In genomic region chr10:81605666-81605973, GRCm38 (mm10) we compare ENCODE assay signal across 8 mouse cellular contexts. TPM values are rescaled to one million over a fixed set of nuclear protein-coding genes. Genes with fewer than 3 reads are reported as not detected.
DNase-seq lines count a peak whose midpoint lies in the region; ATAC-seq and TF ChIP-seq lines count a peak whose summit lies in the region.

No protein-coding gene starts in this region.

- H3K36me3 ChIP-seq in heart, embryonic 12.5 days, result peaks cover 8% of the 10 kb centered on the region
- peaks cover 6 to 27% of the 10 kb centered on the region in 2 experiments for H3K36me3 ChIP-seq in CH12.LX (replicated peaks in 1 of 2; ENCODE audit: control insufficient read depth in 1 of 2, insufficient read depth in 1 of 2, low read length in 1 of 2)
- peaks cover 9% of the 10 kb centered on the region for H3K36me3 ChIP-seq in forebrain, embryonic 12.5 days (replicated peaks)
- no peaks in the 10 kb centered on the region for H3K36me3 ChIP-seq in liver, embryonic 14.5 days (replicated peaks; ENCODE audit: control insufficient read depth, insufficient read depth, low read depth)

- H3K27me3 ChIP-seq in heart, embryonic 12.5 days (replicated peaks), result no peaks in the 10 kb centered on the region
- H3K27me3 ChIP-seq in CH12.LX (replicated peaks), result peaks cover 17% of the 10 kb centered on the region
- peaks cover 17% of the 10 kb centered on the region for H3K27me3 ChIP-seq in forebrain, embryonic 12.5 days
- H3K27me3 ChIP-seq in liver, embryonic 14.5 days (ENCODE audit: control insufficient read depth, insufficient read depth, low read length), result no peaks in the 10 kb centered on the region

- peak overlapping the region; percentile 57 for H3K4me3 ChIP-seq in heart, embryonic 12.5 days
- H3K4me3 ChIP-seq in CH12.LX (replicated peaks in 1 of 3; ENCODE audit: low read depth in 2 of 3, low read length in 2 of 3, poor library complexity in 1 of 3), result peak overlapping the region; percentile 42 to 68 (median 56)
- peak overlapping the region; percentile 51 for H3K4me3 ChIP-seq in forebrain, embryonic 12.5 days (replicated peaks)
- H3K4me3 ChIP-seq in liver, embryonic 14.5 days (ENCODE audit: insufficient read depth in 1 of 2, low read depth in 2 of 2, low read length in 2 of 2), result peak overlapping the region; percentile 59 to 77

- no peaks in the 10 kb centered on the region for H3K79me2 ChIP-seq in CH12.LX (replicated peaks; ENCODE audit: control insufficient read depth, extremely low read depth, insufficient read depth, poor library complexity, severe bottlenecking)

- TF ChIP-seq RAD21 in CH12.LX (IDR thresholded peaks at IDR 0.05; ENCODE audit: low read depth, low read length), result no peak

- H3K27ac ChIP-seq in heart, embryonic 12.5 days (ENCODE audit: poor library complexity, severe bottlenecking), result peak overlapping the region; percentile 96
- peak overlapping the region; percentile 55 for H3K27ac ChIP-seq in CH12.LX (ENCODE audit: insufficient read depth, low read depth)
- H3K27ac ChIP-seq in forebrain, embryonic 12.5 days, result peak overlapping the region; percentile 93
- peak overlapping the region; percentile 94 for H3K27ac ChIP-seq in liver, embryonic 14.5 days

- no peaks in the 10 kb centered on the region for H3K9me3 ChIP-seq in heart, embryonic 12.5 days (replicated peaks)
- no peaks in the 10 kb centered on the region for H3K9me3 ChIP-seq in CH12.LX (replicated peaks; ENCODE audit: low read length)
- H3K9me3 ChIP-seq in forebrain, embryonic 12.5 days, result no peaks in the 10 kb centered on the region
- H3K9me3 ChIP-seq in liver, embryonic 14.5 days (ENCODE audit: control insufficient read depth, low read length), result no peaks in the 10 kb centered on the region

- ATAC-seq in heart, embryonic 12.5 days (ENCODE audit: insufficient number of reproducible peaks, low FRiP score), result no peak
- ATAC-seq in forebrain, embryonic 12.5 days (ENCODE audit: low FRiP score), result 0 out of 2 replicates have a peak, but pooled peaks have one; percentile 1
- ATAC-seq in liver, embryonic 14.5 days (ENCODE audit: insufficient read depth), result peak; percentile 11; the same call in 1 of the 2 replicates
- ATAC-seq in activated CD4-positive, CD25-positive, alpha-beta regulatory T cell, adult 4 months, result no peak

- no peak for TF ChIP-seq POLR2A in CH12.LX (IDR thresholded peaks at IDR 0.05; ENCODE audit: low read depth, low read length)

- 3% methylated on average over 14 of the region's 14 CpGs for WGBS in heart, embryonic 12.5 days
- 4% methylated on average over 14 of the region's 14 CpGs for WGBS in forebrain, embryonic 12.5 days
- WGBS in liver, embryonic 14.5 days (ENCODE audit: insufficient replicate concordance), result 1% methylated on average over 14 of the region's 14 CpGs

- dilution Hi-C loops in CH12.LX (cut with MboI; ENCODE audit: extremely low pct_ligation_motif_present, extremely low pct_unique_long_range_greater_than_20kb, low sequenced_read_pairs), result no loop called here

- H3K4me1 ChIP-seq in heart, embryonic 12.5 days (replicated peaks), result peaks cover 30% of the 10 kb centered on the region
- peaks cover 16 to 32% of the 10 kb centered on the region in 2 experiments for H3K4me1 ChIP-seq in CH12.LX (ENCODE audit: control insufficient read depth in 1 of 2, insufficient read depth in 2 of 2)
- peaks cover 35% of the 10 kb centered on the region for H3K4me1 ChIP-seq in forebrain, embryonic 12.5 days
- H3K4me1 ChIP-seq in liver, embryonic 14.5 days (replicated peaks; ENCODE audit: control insufficient read depth in 2 of 2, insufficient read depth in 2 of 2, low read length in 1 of 2), result peaks cover 18 to 39% of the 10 kb centered on the region in 2 experiments

- in situ Hi-C loops in CH12.LX (cut with MboI; ENCODE audit: low pct_ligation_motif_present, low pct_unique_long_range_greater_than_20kb, low sequenced_read_pairs), result loop anchor here (10.0 kb wide), 1 partner anchor 111 kb away; the partner anchor contains the start of gene Ncln

- H3K4me2 ChIP-seq in heart, embryonic 12.5 days, result peak overlapping the region; percentile 75
- H3K4me2 ChIP-seq in CH12.LX (ENCODE audit: insufficient read depth, low read depth, poor library complexity, severe bottlenecking), result peak overlapping the region; percentile 91
- peak overlapping the region; percentile 76 for H3K4me2 ChIP-seq in forebrain, embryonic 12.5 days
- H3K4me2 ChIP-seq in liver, embryonic 14.5 days (ENCODE audit: low read depth), result peak overlapping the region; percentile 66

- no peak for DNase-seq in heart, adult 11 months
- no peak for DNase-seq in CH12.LX (ENCODE audit: extremely low read depth)
- no peak for DNase-seq in liver, embryonic 14.5 days (ENCODE audit: low read depth in 3 of 3, low spot score in 3 of 3)
- no peak for DNase-seq in cerebellum, adult 11 months
- DNase-seq in cerebellum, postnatal 36 days, result no peak

- no peak for TF ChIP-seq EP300 in CH12.LX (IDR thresholded peaks at IDR 0.05; ENCODE audit: low read length)
- TF ChIP-seq EP300 in liver, embryonic 14.5 days (IDR thresholded peaks at IDR 0.05; ENCODE audit: low read depth), result no peak

- peak overlapping the region; percentile 66 for H3K9ac ChIP-seq in heart, embryonic 12.5 days
- H3K9ac ChIP-seq in CH12.LX (ENCODE audit: insufficient read depth, low read depth), result peak overlapping the region; percentile 36; the same call in 1 of the 2 replicates
- H3K9ac ChIP-seq in forebrain, embryonic 12.5 days, result peak overlapping the region; percentile 46
- H3K9ac ChIP-seq in liver, embryonic 14.5 days (replicated peaks), result peak overlapping the region; percentile 70

- TF ChIP-seq CTCF in CH12.LX (conservative IDR thresholded peaks at IDR 0.05 in 1 of 2, IDR thresholded peaks at IDR 0.05 in 1 of 2; ENCODE audit: low read depth in 2 of 2, low read length in 2 of 2), result no peak
- no peak for TF ChIP-seq CTCF in liver, embryonic 14.5 days (IDR thresholded peaks at IDR 0.05; ENCODE audit: low read depth)

TF ChIP-seq in CH12.LX, 34 proteins besides CTCF, POLR2A, EP300 and RAD21 (continues in another document):
- no peak for TF ChIP-seq UBTF (IDR thresholded peaks at IDR 0.05; ENCODE audit: low read depth, low read length)
- no peak for TF ChIP-seq CHD2 (IDR thresholded peaks at IDR 0.05; ENCODE audit: low read length)
- TF ChIP-seq ZMIZ1 (IDR thresholded peaks at IDR 0.05; ENCODE audit: low read depth, low read length), result no peak

RNA-seq across cellular contexts. Expression of gene BC025920, which starts 0.5 kb away (rescaled TPM):
- polyA plus RNA-seq in heart, embryonic 12.5 days (2016; fragmentation: Nextera tagmentation; extraction: Ambion mirVana), result 0.50 and 0.72 TPM in 2 replicates
- total RNA-seq in CH12.LX (2012; rRNA removed) (1.5 and 2.3 TPM in 2 replicates), CH12.LX (2014; rRNA removed) (1.4 and 1.7 TPM in 2 replicates)
- polyA plus RNA-seq in CH12.LX (2012; ENCODE audit: insufficient read length, low read depth), result 1.6 and 2.3 TPM in 2 replicates
- 2.2 and 2.7 TPM in 2 replicates for polyA plus RNA-seq in forebrain, embryonic 12.5 days (2016; fragmentation: Nextera tagmentation; extraction: Ambion mirVana)
- 2.3 and 2.4 TPM in 2 replicates for polyA plus RNA-seq in liver, embryonic 14.5 days (2012; rRNA removed)
- polyA plus RNA-seq in liver, embryonic 14.5 days (2014; fragmentation: Nextera tagmentation; extraction: Ambion mirVana), result 0.11 and 0.34 TPM in 2 replicates
- 1 to 10 TPM; 1.5 to 2.5 TPM for polyA plus RNA-seq in activated CD4-positive, CD25-positive, alpha-beta regulatory T cell, adult 4 months (2017; shearing (Covaris generic))

RNA-seq across cellular contexts. Expression of gene Tle6, which starts 4.7 kb away (rescaled TPM):
- 27.2 and 27.4 TPM in 2 replicates for polyA plus RNA-seq in heart, embryonic 12.5 days (2016; fragmentation: Nextera tagmentation; extraction: Ambion mirVana)
- total RNA-seq in CH12.LX (2012; rRNA removed) (1.2 and 1.3 TPM in 2 replicates), CH12.LX (2014; rRNA removed) (0.30 and 1.2 TPM in 2 replicates)
- 0.39 and 0.63 TPM in 2 replicates for polyA plus RNA-seq in CH12.LX (2012; ENCODE audit: insufficient read length, low read depth)
- polyA plus RNA-seq in forebrain, embryonic 12.5 days (2016; fragmentation: Nextera tagmentation; extraction: Ambion mirVana), result 3.1 and 4.3 TPM in 2 replicates
- polyA plus RNA-seq in liver, embryonic 14.5 days (2012; rRNA removed), result 4.5 and 4.8 TPM in 2 replicates
- 5.6 and 5.8 TPM in 2 replicates for polyA plus RNA-seq in liver, embryonic 14.5 days (2014; fragmentation: Nextera tagmentation; extraction: Ambion mirVana)
- under 1 TPM in 1 of 2 experiments, not detected in 1; 0.89 TPM for polyA plus RNA-seq in activated CD4-positive, CD25-positive, alpha-beta regulatory T cell, adult 4 months (2017; shearing (Covaris generic))

RNA-seq across cellular contexts. Expression of gene Sirt6, which starts 22.0 kb away (rescaled TPM):
- 25.4 and 25.6 TPM in 2 replicates for polyA plus RNA-seq in heart, embryonic 12.5 days (2016; fragmentation: Nextera tagmentation; extraction: Ambion mirVana)
- total RNA-seq in CH12.LX (2012; rRNA removed) (11.2 and 17.8 TPM in 2 replicates), CH12.LX (2014; rRNA removed) (12.3 and 16.9 TPM in 2 replicates)
- 34.6 and 36.4 TPM in 2 replicates for polyA plus RNA-seq in CH12.LX (2012; ENCODE audit: insufficient read length, low read depth)
- 50.7 and 52.6 TPM in 2 replicates for polyA plus RNA-seq in forebrain, embryonic 12.5 days (2016; fragmentation: Nextera tagmentation; extraction: Ambion mirVana)
- polyA plus RNA-seq in liver, embryonic 14.5 days (2012; rRNA removed), result 8.1 and 9.0 TPM in 2 replicates
- polyA plus RNA-seq in liver, embryonic 14.5 days (2014; fragmentation: Nextera tagmentation; extraction: Ambion mirVana), result 5.3 and 5.9 TPM in 2 replicates
- 10 to 100 TPM; 23.1 TPM for polyA plus RNA-seq in activated CD4-positive, CD25-positive, alpha-beta regulatory T cell, adult 4 months (2017; shearing (Covaris generic))

RNA-seq across cellular contexts. Expression of gene Ankrd24, which starts 22.7 kb away (rescaled TPM):
- polyA plus RNA-seq in heart, embryonic 12.5 days (2016; fragmentation: Nextera tagmentation; extraction: Ambion mirVana), result 9.6 and 12.1 TPM in 2 replicates
- total RNA-seq in CH12.LX (2012; rRNA removed), result 3.2 and 4.2 TPM in 2 replicates
- 5.4 and 5.5 TPM in 2 replicates for total RNA-seq in CH12.LX (2014; rRNA removed)
- polyA plus RNA-seq in CH12.LX (2012; ENCODE audit: insufficient read length, low read depth), result 2.4 and 3.7 TPM in 2 replicates
- 6.2 and 7.4 TPM in 2 replicates for polyA plus RNA-seq in forebrain, embryonic 12.5 days (2016; fragmentation: Nextera tagmentation; extraction: Ambion mirVana)
- polyA plus RNA-seq in liver, embryonic 14.5 days (2012; rRNA removed), result 5.6 and 6.1 TPM in 2 replicates
- polyA plus RNA-seq in liver, embryonic 14.5 days (2014; fragmentation: Nextera tagmentation; extraction: Ambion mirVana), result 0.75 and 1.5 TPM in 2 replicates
- polyA plus RNA-seq in activated CD4-positive, CD25-positive, alpha-beta regulatory T cell, adult 4 months (2017; shearing (Covaris generic)), result 1 to 10 TPM; 1.1 to 1.7 TPM

RNA-seq across cellular contexts. Expression of gene Tle2, which starts 31.3 kb away (rescaled TPM):
- polyA plus RNA-seq in heart, embryonic 12.5 days (2016; fragmentation: Nextera tagmentation; extraction: Ambion mirVana), result 25.8 and 30.8 TPM in 2 replicates
- 0.30 TPM in 1 of 2 replicates, not detected in the other for total RNA-seq in CH12.LX (2012; rRNA removed)
- total RNA-seq in CH12.LX (2014; rRNA removed), result not detected in 2 replicates
- polyA plus RNA-seq in CH12.LX (2012; ENCODE audit: insufficient read length, low read depth), result 0.29 TPM in 1 of 2 replicates, not detected in the other
- 14.3 and 16.5 TPM in 2 replicates for polyA plus RNA-seq in forebrain, embryonic 12.5 days (2016; fragmentation: Nextera tagmentation; extraction: Ambion mirVana)
- 5.2 and 6.5 TPM in 2 replicates for polyA plus RNA-seq in liver, embryonic 14.5 days (2012; rRNA removed)
- 0.82 and 0.90 TPM in 2 replicates for polyA plus RNA-seq in liver, embryonic 14.5 days (2014; fragmentation: Nextera tagmentation; extraction: Ambion mirVana)
- polyA plus RNA-seq in activated CD4-positive, CD25-positive, alpha-beta regulatory T cell, adult 4 months (2017; shearing (Covaris generic)), result 1 to 10 TPM in 1 of 2 experiments, under 1 TPM in 1; 0.78 to 1.5 TPM

Comparison
In these comparisons a context has a peak if more than half of its experiments do, and no peak if none do; other contexts are left out.
1. ATAC-seq: peak in forebrain, embryonic 12.5 days (single experiment) and liver, embryonic 14.5 days (single experiment); none in heart, embryonic 12.5 days (single experiment) and activated CD4-positive, CD25-positive, alpha-beta regulatory T cell, adult 4 months (single experiment).
2. Peak in every context shown above with its lines, with median percentiles within 50 percentile points of each other: H3K27ac ChIP-seq, H3K4me2 ChIP-seq, H3K4me3 ChIP-seq and H3K9ac ChIP-seq.